Mouse (Mus musculus): Measurements from ENCODE around the gene Syne2.

The Syne2 gene

DNA sequence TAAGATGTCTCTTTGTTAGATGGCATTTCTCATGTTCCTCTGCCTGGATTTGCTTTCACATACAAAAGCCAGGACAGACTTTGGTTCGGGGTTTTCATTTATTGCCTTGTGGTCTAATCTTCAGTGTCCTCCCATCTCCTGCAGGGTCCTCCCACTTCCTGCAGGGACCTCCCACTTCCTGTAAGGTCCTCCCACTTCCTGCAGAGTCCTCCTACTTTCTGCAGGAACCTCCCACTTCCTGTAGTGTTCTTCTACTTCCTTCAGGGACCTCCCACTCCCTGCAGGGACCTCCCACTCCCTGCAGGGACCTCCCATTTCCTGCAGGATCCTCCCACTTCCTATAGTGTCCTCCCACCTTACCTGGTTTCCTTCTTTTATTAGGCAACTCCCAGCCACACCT, 109.7 kb downstream of the Syne2 start:
- DNase-seq (ENCODE audit: low read depth, low spot score), result peak; percentile 24

DNA sequence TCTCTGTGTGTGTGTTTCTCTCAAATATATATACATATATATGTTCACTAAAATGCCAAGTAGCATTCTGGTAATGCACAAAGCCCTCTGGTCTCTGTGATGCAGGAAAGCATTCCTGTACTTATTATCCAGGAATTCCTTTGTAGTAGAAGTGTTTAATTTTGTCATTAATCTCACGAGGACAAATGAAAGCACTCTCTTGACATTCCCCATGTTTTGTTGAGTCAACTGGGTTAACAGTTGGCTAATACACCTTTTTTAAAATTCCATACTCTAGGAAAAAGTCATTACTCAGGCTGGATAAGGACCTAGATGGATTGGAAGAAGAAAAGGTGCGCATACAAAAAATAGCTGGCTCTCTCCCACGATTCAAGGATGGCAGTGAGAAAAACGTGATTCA, 115.6 kb downstream of the Syne2 start:
- no peak for DNase-seq (ENCODE audit: low read depth, low spot score)

DNA sequence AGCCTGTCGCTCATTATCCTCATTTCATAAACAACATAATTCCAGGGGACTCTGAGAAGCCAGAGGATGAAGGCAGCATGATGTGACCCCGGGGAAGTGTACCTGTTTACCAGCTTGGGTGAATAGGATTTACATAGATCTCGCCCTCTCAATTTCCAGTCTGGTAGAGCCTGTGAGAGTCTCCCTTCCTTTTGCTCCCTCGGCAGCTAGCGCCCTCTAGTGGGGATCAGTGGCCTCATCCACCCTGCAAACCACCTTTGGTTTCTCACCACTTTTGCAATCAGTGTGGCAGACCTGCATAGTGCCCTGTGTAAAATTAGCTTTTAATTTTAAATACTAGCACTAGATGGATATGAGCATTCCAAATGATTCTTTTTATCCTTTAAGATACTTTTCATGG, 133.4 kb downstream of the Syne2 start:
- DNase-seq (ENCODE audit: low read depth, low spot score), result peak; percentile 67

DNA sequence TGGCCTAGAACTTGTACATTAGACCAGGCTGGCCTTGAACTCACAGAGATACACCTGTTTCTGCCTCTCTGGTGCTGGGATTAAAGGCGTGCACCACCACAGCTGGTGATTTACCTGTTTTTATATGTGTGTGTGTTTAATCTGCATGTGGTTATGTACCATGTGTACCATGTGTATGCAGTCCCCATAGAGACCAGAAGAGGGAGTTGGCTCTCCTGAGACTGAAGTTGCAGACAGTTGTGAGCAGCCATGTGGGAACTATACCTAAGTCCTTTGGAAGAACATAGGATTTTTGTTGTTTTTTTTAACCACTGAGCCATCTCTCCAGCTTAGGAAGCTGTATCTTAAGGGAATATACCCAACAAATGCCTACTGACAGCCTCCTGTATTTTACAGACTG, 134.1 kb downstream of the Syne2 start:
- DNase-seq (ENCODE audit: low read depth, low spot score), result peak; percentile 2

DNA sequence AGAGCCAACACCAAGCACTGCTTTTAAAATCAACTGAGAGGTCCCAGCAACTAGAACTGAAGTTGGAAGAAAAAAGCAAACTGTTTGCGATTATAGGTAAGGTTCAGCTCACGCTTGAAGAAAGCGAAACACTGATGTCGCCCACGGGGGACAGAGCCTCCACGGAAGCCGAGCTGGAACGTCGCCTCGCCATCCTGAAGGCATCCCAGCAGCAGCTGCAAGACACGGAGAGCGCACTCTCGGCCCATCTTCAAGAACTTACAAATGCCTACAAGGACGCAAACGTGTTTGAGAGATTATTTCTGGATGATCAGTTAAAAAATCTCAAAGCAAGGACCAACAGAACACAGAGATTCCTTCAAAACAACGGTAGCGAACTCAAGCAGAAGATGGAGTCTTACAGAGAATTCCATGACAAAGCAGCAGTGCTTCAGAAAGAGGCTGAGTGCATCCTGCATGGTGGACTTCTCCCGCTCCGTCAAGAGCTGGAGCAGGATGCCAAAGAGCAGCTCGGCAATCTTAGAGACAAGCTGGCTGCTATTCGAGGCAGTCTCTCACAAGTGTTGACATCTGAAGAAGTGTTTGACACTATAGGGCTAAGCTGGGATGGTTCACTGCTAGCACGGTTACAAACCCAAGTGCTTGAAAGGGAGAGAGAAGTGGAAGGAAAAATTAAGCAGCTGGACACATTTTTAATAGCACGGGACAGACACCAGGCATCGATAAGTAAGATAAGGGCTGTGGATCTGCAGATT, 148.7 kb downstream of the Syne2 start:
- DNase-seq (ENCODE audit: low read depth, low spot score), result no peak

DNA sequence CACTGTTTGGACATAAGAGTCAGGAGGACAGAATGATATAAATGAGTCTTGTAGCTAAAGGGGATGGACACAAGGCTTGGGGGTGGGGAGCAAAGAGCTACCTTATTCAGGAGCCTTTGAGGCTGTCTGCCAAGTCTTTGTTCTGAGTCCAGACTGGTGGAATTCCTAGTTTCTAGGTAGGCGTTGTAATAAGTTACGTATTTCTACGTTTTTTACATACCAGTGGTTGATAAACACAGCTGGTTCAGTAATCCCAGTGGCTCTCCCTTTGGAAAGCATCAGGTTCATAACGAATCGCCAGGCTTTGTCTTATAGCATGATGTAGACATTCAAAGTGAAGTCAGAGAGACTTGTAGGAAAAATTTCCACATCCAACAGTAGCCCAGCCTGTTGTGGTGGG, 161.1 kb downstream of the Syne2 start:
- no peak for DNase-seq (ENCODE audit: low read depth, low spot score)

DNA sequence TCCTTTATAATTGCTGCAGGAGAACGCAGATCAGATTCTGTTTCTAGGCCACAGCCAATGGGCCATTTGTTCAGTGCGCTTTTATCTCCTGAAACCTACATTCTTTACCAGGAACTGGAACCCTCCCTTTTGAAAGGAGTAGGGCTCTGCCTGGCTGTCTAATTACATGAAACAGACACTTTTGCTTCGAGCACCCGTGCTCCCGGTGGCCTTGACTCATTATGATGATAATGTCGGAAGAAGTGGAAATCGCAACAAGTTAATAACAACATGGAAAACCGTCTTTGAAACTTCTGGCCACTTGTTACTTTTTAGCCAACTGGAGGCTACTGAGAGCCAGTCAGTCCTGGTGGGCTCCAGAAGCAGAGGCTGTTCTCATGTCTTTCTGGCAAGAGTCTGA, 165.4 kb downstream of the Syne2 start:
- no peak for DNase-seq (ENCODE audit: low read depth, low spot score)

DNA sequence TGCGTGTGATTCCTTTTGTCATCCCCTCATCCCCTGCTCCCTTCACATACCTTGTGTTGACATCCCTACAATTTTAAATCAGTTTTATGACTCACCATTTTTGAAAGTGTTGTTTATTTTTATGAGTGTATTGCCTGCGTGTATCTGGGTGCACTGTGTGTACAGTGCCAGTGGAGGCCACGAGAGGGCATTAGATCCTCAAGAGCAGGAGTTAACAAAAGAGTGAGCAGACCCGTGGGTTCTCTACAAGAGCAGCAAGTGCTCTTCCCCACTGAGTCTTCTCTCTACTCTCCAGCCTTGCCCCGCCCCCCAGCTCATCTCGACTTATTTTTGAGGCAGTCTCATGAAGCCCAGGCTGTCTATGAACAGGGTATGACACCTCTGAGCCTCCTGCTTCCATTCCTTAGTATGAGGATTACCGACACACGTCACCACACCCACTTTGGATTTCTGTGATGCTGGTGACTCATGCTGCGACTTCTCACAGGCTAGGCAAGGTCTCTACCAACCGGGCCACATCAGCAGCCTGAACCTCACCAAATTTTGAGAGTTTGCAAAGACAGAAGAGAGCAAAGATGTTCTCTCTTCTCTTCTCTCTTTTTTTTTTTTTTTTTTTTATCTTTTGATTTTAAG, 174.4 kb downstream of the Syne2 start:
- DNase-seq (ENCODE audit: low read depth, low spot score), result no peak

DNA sequence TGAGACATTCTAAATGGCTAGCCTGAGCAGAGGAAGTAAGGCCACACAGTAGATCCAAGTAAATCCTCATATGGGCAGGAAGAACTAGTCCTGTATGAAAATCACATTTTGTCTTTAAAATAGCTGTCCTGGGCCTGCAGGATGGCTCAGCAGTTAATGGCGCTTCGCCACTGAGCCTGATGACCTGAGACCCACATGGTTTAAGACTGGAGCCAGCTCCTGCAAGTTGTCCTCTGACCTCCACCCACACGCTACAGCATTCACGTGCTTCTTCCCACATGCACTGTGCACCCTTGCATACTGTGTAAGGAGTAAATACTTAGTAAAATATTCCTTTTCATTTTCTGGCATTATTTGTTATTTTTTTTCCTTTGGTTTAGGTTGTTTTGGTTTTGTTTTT, 175.0 kb downstream of the Syne2 start:
- no peak for DNase-seq (ENCODE audit: low read depth, low spot score)

DNA sequence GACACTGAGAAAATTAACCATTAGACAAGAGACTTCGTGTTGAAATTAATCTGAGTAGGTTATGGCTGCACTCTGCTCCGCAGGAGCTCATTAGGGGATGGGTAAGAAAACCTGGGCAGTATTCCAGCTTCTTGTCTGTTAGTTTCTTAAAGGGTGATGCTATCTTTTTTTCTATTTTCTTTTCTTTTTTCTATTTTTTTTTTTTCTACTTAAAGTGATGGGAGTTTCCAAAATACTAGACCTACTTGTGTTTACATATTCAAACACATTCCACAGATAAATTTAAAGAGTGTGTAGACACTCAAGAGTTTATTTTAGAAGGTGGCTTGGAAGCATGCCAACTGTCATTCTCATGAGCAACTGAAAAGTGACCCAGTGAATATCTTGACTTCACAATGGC, 177.2 kb downstream of the Syne2 start:
- DNase-seq (ENCODE audit: low read depth, low spot score), result no peak

DNA sequence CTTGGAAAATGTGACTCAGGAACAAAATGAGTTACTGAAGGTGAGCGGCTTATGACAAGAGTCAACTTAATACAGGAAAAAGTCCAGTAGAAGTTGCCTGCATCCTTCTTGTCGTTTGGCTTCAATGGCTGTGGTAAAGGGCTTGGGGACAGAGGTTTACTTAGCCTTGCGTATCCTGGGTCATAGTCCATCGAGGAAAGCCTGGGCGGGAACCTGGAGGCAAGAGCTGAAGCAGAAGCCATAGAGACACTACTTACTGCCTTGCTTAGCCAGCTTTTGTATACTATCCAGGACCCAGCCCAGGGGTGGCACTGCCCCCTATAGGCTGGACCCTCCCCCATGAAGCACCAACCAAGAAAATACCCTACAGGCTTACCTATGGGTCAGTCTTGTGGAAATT, 179.6 kb downstream of the Syne2 start:
- no peak for DNase-seq (ENCODE audit: low read depth, low spot score)

DNA sequence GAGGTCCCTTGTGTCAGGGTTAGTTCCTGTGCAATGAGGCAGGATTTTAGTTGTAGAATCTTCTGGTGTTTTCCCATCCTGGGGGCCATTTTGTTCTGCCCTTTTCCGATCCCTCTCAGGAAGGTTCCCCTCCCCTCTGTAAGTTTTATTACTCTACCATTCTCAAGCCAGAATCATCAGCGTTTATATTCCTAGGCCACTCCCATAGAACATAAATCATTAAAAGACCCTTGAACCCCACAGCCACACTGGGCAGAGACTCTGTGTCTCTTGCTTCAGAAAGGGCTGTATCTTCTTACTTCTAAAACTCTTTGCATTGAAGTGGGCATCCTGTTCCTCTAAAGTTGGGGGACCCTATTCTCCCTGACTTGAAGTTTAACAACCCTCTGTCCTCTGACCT, 180.5 kb downstream of the Syne2 start:
- no peak for DNase-seq (ENCODE audit: low read depth, low spot score)

DNA sequence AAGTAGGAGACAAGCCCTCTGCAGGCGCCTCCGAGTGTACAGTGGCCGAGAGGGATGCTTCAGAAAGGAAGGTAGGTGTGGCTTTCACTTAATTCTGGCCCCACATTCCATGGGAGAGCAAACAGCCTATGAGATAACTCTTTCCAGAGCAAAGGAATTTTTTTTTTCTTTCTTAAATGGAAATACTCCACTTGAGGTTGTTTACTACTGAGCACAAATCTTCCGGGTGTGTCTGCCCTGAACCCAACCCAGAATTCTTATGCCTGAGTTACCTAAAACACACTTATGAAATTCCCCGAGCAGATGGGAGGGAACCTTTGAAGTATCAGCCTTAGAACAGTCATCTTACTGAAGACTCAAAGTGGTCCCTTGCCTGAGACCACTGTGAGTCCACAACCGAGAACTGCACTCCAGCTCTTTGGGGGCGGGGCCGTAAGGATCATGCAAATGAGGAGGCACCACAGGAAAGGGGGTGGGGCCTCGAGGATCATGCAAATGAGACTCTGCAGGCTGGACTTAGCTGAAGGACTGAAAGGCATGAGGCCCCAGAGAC, 186.8 kb downstream of the Syne2 start:
- no peak for DNase-seq (ENCODE audit: low read depth, low spot score)

DNA sequence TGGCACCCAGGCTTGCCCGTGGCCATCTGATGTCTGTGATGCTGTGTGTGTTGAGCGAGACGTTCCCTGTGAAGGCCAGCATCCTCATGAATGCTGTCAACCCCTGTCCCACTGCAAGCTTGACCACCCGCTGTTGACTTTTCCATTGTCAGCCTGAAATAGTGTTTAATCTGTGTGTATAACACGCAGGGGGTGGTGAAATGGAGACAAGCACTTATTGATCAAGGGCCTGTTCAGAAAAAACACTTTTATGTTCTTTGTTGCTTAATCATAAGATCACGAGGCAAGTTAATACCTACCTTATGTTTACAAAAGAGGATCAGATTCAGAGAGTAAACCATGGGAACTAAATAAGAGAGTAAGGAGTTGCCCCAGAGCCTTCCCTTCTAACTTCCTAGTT, 191.1 kb downstream of the Syne2 start:
- DNase-seq (ENCODE audit: low read depth, low spot score), result no peak

DNA sequence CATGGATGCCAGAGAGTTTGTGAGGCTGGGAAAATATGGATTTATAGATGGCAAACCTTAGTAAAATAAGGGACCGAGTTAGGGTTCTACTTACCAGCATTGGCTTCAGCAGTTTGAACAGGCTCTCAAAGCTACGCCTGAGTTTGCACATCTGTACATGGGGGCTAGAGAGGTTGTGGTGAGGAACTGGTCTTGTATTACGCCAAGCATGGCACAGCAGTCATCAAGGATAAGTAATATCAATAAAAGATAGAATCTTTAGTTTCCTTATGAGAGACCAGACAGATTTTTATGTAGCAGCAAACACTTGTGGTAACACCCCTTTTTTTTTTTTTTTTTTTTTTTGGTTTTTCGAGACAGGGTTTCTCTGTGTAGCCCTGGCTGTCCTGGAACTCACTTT, 194.9 kb downstream of the Syne2 start:
- no peak for DNase-seq (ENCODE audit: low read depth, low spot score)

DNA sequence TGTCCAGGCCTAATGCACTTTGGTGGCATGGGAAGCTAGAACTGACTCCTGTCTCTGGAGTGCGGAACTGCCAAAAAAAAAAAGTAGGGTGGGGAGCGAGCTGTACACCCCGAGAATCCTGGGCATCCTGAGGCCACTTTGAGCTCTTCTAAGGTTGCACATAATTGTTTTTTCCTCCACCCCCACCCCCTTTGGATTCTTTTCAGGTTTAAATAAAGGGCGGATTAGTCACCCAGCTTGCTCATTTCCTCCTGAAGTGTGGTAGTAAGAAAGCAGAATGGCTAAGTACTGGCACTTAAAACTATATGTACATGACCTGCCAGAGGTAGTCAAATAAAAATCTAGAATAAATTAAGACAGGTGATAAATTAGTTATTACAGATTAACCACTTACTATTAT, 195.5 kb downstream of the Syne2 start:
- no peak for DNase-seq (ENCODE audit: low read depth, low spot score)

DNA sequence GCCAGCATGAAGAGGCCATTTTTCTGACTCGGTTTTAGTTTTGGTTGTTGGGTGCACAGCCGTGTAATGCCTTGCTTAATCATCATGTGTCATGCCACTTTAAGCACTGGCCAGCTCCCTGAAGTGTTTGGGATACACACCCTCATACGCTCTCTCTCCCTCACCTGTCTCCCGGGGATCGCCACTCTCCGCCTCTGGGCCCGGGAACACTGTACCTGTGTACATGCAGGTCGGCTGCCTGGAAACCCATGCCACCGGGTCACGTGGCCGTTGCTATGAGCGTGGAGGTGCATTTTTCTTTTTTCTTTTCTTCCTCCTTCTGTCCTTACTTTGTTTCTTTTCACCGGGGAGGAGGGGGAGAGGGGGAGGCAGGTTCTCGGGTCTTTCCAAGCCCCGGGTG, 197.1 kb downstream of the Syne2 start:
- DNase-seq (ENCODE audit: low read depth, low spot score), result no peak

DNA sequence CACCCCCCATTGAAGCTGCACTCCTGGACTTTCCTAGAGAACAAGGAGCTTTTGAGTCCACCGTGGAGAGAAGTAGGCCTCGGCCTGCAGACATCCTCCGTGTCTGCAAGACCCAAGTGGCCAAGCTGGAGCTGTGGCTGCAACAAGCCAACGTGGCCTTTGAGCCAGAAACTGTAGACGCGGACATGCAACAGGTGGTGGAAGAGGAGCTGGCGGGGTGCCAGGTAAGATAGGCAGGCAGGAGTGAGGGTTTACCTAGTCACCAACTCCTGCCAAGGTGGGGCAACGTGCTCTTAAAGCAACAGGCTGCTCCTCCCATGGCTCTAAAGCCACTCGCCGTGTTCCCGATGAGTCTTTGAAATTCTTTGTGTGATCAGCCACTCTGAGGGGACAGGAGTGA, 197.6 kb downstream of the Syne2 start:
- no peak for DNase-seq (ENCODE audit: low read depth, low spot score)

DNA sequence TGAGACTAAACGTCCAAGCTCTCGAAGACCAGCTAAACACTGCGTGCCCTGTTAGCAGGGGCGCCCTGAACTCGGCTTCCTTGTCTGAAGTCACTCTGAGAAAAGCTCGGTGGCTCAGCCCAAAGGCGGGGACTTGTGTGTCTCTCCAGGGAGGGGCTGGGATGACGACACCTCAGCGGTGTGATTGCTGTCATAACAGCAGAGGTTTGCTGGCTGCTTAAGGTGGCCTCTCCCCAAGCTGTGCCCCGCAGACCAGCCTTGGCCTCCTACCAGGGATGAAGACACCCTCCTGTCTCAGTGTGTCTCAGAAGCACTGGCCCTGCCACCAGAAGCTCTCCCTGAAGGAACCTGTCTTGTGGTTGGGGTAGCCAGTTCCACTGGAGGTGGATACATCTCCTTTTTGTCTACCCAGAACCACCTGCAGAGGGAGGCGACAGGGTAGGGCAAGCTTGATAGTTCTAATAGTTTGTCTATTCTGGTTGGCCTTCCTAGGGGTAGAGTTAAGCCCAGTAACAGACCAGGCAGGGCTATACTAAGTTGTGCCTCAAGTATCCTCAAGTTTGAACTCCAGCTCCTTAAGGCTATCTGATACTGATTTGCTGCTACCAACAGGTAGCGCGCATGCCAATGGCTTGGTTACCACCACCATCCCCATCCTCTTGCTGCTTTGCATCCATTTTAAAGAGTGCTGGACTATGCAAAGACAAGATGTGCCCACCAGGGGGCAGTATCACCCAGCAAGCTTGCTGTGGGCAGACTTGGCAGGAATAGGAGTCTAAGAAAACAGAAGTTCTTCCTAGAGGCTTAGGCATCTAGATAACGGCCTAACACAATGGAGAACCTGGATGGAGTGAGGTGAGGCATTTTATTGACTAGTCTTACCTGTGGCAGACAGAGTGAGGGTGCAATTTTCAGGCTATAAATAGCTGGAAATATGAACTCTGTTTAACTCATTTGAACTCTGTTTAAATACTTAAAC, 198.5 kb downstream of the Syne2 start:
- peak; percentile 88 for DNase-seq (ENCODE audit: low read depth, low spot score)

DNA sequence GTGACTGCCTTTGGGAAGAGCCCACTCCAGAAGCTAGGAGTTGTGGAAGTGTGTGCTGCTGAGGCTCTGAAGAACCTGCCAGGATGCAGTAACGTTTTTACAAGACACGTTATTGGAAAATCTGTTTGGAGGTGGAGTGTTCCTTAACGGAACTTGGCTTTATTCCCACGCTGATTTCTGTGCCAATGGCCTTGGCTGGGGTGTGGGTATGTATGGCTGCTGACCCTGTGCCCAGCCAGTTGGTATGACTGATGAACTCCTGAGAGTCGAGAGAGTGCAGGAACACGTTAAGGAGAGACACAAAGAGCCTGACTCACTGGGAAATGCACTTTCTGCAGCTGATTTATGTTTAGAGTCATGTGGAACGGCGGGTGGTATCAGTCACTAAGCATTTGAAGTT, 200.7 kb downstream of the Syne2 start:
- no peak for DNase-seq (ENCODE audit: low read depth, low spot score)

DNA sequence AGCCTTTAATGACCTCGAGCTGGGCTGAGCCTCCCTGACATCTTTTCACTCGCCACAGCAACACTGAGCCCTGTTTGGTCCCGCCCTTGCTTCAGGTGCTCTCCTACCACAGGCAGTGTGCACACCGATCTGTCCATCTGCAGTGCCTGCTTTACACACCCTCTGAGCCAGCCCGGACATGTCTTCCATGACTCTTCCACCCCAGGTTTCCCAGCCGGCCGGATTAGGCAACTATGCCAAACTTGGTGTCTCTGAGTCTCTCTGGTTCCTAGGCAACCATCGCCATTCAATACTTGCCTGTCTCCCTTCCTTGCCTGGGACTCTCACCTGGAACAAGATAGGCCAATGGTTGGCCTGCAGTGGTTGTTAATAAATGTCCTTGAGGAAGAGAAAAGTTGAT, 224.4 kb downstream of the Syne2 start:
- DNase-seq (ENCODE audit: low read depth, low spot score), result no peak

DNA sequence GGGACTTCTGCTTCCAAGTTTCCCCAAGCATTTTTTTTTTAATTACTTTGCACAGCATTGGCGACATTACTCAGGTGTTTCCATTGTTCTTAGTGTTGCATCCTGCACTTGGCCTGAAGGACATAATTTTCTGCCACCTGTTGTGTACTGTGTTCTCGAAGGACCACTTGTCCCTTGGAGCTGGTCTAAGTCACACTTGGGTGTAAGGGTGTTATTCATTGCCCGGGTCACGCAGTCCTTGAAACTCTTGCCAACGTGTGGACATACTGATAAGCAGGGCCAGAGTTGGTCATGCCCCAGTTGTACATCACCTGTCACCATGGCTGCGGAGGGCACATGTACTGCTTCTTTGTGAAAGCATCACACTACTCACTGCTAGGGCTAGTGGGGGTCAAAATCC, 228.6 kb downstream of the Syne2 start:
- DNase-seq (ENCODE audit: low read depth, low spot score), result no peak
